Mouse (Mus musculus) testis, postnatal 14 days (tissue): ENCODE data around the gene Tmem168.

Experiments used
- DNase-seq: peaks from one replicate; pipeline ENCODE4 v3.0.0; 2021; ENCODE audit warnings: low spot score

The Tmem168 gene

DNA sequence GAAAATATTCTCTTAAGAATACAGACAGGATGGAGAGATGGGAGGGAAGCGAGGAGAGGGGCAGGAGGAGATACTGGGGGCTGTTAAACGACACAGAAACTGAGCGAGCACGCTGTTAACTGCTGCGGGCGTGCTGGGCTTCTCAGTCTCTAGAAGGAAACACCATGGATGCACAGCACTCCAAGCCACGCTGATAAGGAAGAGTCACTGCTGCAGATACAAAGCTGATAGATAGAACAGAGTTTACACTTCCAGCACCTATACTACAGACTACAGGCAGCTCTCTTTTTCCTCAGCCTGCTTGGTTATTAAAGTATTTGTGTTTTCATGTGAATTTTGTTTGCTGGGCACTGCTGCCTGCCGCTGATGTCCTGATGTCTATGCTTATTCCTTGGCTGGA, 21.7 kb downstream of the Tmem168 start:
- no peak for DNase-seq

DNA sequence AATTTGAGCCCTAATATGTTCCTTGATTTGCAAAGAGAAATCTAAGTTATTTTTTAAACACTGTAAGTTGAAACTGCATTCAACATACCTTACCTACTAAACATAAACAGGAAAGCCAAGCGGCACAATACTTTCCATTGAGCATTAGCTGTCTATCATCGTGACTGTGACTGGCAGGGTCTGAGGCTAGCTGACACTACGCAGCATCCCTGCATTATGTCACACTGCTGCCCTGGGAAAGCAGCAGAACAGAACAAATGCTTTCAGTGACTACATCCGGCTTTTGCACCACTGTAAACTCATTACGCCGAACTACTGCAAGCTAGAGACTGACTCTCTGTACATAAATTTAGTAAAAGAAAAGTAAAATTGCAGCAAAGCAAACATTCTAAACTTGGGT, 23.1 kb downstream of the Tmem168 start:
- DNase-seq: no peak

- DNase-seq: no peak
Measured at GRCm38 (mm10) chr6:13582075-13582474, 25.8 kb downstream of the Tmem168 start.

GRCm38 (mm10) chr6:13565734-13566133, 42.2 kb downstream of the Tmem168 start:
- no peak for DNase-seq

GRCm38 (mm10) chr6:13555266-13555665, 52.6 kb downstream of the Tmem168 start:
- DNase-seq: no peak

- no peak for DNase-seq
Measured at GRCm38 (mm10) chr6:13541761-13542160, 66.1 kb downstream of the Tmem168 start.

GRCm38 (mm10) chr6:13537275-13537964, 70.5 kb downstream of the Tmem168 start:
- no peak for DNase-seq
